Mouse (Mus musculus) CH12F3 (cell line): ENCODE data around the gene Plekhh2.

Experiments
- in situ Hi-C: fragments of 300-500 bp; cut with MboI; formaldehyde crosslinking; loops from 2 replicates; pipeline ENCODE4 v1.14.3; 2020; ENCODE audit warnings: low sequenced_read_pairs

The Plekhh2 gene

DNA sequence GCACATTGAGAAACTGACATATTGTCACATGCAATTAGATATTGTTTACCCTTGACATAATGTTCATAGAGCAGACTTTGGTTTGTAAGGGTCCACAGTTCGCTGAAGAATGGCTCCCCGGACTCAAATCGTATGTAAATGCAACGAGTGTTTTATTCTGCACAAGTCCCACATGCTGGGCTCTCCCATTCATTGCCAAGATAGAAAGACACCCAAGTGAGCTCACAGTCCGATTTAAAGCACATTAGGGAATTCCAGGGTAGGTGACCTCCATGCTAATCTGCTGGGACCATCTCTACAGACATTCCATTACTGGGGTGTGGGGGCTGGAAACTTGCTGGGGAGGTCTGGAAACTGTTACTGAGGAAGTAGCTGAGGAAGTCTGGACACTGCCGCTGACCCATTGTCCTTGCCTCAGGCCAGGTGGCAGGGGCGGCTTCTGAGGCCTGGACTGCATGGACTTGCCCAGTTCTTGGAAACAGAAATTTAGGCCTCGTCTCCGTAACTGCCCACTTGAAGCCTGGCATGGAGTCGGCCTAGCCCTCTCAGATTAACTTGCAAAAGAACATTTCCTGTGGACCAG, 128.2 kb downstream of the Plekhh2 start:
- in situ Hi-C loops, result no loop called here

DNA sequence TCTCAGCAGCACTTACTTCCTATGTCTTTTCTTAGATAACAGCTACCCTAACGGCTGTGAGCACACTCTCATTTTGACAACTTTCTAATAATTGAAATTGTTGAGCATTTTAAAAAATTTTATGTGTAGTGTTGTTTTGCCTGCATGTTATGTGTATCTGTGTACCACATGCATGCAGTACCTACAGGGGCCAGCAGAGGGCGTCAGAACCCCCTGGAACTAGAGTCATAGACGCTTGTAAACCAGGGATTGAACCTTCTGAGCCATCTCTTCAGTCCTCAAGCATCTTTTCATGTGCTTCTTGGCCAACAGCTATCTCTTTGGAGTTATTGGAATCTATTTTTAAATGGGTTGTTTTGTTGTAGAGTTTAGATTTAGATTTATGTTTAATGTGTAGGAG, 130.2 kb downstream of the Plekhh2 start:
- in situ Hi-C loops, result no loop called here

DNA sequence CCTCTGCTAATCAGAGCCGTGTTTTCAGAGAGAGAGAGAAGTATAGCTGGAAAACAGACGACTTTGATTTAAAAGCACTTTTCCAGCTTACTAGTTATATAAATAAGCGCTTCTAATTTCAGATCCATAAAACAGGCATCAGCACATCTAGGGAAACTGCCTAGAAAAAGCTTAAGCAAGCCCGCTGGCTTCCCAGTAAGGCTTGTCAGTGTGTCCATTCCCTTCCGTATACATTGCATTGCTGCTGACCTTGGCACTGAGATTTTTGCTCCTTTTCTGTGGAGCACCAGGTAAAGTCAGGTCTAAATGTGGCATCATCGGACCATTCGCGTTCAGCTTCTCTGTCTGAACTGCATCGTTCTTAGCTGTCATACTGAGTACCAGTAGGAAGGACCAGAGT, 130.6 kb downstream of the Plekhh2 start:
- in situ Hi-C loops, result no loop called here

DNA sequence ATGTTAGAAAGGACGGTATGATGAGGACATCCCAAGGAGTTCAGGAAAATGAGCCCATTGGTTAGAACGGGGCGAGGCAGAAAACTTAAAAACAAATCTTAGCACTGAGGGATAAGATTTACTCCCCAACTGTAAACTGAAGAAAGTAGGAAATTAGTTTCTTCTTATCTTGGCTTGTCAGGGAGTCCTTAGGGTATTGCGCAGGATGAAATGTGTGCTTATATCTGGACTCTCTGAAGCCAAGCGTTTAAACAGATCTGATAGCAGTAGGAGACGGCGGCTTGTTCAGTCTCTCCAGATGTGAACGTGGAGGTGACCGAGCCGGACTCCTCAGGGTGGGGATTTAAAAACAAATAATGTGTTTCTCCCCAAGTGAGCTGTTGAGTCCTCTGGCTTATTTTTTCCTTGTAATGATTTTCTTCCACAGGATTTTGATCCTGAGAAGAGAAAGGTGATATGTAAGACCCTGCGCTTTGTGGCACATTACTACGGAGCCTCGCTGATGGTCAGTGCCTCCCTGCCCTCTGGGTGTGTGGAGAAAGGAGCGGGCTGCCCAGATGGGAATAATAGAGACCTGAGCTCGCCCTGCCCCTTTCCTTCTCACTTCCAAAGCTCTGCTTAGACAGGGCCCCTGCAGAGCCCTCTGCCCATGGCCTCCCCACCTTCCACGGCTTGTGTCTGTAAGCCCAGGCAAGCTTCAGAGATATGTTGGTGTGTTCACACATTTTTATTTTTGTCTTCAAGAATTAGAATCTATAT, 132.8 kb downstream of the Plekhh2 start:
- in situ Hi-C loops, result no loop called here

DNA sequence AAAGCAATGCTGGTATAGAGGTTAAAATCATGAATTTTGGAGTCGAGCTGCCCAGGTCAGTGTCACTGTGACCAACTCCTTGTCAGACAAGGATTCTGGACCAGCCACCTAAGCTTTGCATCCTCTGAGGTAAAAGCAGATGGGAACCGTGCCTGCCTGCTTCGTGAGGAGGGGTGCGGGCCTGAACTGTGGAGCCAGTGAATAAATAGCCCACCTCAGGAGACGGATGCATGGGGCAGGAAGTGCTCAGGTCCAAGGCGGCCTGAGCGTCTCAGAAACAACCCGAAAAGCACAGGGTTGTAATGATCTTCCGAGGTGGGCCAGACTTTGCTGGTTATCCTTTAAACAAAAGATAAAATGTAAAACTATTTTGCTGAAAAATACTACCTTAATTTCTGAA, 133.4 kb downstream of the Plekhh2 start:
- in situ Hi-C loops, result no loop called here

DNA sequence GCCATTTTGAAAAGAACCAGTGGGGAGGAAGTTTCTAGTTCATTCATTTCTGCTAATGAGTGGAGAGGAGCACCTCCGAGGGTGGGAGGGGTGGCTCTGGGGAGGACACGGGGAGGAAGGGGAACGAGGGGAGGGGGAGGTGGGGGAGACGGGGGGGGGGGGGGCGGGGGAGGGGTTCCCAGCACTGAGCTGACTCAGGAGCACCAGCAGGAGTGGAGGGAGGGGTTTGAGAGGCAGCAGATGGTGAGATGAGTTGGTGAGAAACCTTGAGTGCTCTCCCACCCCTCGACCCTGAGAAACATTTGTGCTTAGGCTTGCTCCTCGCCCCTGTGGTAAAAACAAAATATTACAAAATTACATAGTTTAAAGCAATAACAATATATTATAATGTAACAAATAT, 134.2 kb downstream of the Plekhh2 start:
- in situ Hi-C loops, result no loop called here

DNA sequence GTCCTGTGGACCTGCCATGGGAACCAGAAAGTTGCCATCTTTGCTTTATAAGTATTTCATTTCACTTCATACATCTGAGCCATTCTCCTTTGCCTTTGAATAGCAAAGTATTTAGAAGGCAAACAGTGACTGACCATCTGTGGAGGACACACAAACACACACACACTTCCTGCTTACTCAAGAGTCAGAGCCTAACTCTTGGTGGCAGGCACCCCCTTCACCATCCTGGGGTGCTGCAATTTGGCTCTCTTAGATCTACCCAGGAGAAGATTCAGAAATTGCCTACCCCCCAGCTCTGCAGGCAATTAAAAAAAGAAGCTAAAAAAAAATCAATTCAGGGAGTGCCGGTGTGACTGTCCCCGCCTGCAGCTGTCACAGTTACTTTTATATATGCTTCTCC, 134.8 kb downstream of the Plekhh2 start:
- in situ Hi-C loops, result no loop called here

DNA sequence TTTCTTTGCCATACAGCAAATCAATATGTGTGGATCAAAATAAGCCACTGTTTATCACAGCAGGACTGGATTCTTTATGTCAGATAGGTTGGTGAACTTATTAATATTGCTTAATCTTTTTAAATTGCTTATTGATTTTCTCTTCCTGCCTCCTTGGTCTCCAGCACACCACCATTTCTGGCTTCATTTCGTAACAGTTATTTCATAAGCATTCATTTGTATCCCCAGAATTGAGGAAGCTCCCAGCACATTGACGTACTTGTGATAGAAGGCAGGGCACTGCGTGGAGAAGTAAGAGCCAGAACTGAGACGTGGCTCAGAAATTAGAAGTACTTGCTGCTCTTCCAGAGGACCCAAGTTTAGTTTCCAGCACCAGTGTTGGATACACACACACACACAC, 135.9 kb downstream of the Plekhh2 start:
- in situ Hi-C loops, result no loop called here

DNA sequence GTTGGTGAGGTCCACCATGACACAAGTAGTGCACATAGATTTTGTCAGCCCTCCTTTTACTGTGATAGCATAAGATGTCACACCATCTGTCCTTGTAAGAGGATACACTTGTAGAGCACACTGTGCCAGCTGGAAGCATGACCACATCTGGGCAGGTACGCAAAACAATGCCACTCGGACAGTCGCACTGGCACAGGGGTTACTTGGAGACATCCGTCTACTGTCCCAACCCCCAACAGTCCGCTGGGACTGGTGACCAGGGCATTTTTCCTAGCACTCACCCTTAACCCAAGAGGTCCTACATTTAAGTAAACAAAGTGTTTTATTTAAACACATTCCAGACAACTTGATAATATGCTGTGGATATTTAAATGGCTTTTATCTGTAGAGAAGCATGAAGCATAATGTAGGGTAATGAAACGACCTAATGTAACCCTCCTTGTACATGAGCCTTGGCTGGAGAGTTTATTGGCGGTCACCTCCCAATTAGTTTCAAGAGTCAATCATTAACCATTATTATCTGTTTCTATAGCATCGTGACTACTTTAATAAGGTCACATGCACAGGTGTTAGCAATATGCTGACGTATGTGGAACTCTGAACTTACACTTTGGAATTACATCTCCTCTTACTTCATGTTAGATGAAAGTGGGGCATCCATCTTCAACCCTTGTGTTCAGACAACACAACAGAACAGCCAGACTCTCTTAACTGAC, 138.8 kb downstream of the Plekhh2 start:
- in situ Hi-C loops, result no loop called here

DNA sequence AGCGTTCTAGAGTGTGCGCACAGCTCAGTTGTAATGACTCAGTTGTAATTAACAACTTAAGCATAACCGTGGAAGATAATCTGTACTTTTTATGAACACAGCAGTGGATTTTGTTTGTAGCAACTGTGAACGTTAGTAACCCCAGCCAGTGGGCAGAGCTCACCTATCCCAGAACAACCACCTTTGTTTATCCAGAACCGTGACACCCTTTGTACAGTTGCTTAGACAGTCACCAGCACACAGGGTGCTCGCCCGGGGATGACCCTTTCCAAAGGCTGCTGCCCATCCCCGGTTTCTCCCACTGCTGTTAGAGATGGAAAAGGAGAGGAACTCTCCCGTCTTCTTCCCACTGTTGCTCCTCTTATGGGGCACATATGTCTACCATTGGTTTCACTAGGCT, 141.8 kb downstream of the Plekhh2 start:
- in situ Hi-C loops, result no loop called here

DNA sequence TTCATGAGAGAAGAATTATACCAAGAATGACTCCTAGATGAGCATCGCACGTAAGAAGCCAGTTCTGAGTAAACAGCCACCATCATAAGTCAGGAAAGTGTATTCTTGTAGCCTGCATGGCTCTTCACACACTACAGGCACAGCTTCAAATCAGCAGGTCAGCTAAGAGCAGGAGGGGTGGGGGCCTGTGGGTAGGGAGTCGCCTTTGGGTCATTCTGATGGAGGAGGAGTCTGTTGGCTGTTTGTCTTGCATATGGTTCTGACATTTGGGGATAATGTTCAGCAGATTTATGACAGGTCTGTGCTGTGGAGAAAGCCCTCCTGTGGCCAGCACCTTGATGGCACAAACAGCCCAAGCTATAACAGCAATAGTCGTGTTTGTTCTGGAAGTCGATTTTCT, 144.5 kb downstream of the Plekhh2 start:
- in situ Hi-C loops, result no loop called here

DNA sequence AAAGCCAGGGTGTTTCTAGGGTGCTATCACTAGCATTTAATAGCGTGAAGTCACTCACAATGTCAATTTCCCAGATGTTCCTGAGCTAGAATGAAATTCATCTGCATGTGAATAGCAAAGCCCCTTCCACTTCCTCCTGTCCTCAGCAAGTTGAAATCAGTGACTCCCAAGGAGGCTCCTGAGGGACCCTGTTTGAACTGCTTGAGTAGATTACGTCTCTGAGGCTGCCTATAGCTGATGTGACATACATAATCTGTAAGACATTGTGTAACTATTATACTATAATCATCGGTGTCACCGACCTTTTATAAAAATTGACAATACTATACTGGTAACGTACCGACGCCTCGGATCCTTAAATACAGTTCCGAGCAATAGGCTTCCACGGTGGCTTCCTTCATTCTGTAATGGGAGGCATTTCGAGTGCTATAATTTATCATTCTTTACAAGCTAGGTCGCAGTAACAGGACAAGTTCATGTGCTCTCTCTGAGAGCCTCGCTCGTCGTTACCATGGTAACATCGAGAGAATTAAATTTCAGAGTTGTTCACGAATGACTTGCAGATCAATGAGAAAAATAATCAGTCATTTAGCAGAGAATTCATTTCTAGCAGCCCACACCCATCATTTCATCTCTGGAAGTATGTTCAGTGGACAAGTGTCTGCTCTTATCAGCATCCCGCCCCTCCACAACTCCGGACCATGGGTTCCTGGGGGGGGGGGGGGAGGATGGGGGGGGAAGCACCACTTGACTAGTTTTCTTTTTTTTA, 145.1 kb downstream of the Plekhh2 start:
- in situ Hi-C loops, result no loop called here

DNA sequence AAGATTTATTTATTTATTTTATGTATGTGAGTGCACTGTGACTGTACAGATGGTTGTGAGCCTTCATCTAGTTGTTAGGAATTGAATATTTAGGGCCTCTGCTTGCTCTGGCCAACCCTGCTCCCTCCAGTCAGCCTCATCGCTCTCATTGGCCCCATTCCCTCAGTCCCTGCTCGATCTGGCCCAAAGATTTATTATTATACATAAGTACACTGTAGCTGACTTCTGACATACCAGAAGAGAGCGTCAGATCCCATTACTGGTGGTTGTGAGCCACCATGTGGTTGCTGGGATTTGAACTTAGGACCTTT, 145.7 kb downstream of the Plekhh2 start:
- in situ Hi-C loops, result no loop called here

DNA sequence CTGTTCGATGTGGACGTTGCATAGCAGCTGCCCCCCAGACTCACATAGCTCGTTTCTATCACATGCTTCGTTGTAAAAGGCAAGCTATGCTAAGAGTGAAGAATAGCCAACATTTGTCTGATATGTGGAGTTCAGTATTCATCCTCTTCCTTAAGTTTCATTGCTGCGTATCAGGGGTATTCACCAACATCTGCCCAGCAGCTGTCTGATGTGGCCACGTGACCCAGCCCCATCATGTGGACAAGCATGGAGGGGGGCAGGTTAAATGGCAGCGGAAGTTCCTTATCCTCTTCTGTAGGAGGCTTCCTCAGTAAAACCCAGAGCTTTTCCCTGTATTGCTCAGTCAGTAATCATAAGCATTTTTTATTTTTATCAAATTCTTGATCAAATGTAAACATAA, 146.1 kb downstream of the Plekhh2 start:
- in situ Hi-C loops, result no loop called here

DNA sequence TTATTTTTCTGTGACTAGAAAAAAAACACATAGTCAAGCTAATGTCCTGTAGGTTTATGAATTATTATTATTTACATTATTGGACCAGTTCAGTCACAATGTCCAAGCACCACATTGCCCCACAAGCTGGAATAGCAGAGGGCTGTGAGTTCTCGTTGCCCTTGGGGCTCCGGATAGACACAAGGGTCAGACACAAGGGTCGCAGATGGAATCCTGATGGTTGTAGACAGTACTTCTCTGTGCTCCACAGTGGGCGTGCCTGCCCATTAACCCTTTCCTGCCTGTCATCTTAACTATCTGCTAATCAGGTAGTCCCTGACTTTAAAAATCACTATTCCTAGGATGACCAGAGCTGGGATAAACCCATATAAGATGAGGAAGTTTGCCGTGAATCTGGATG, 146.5 kb downstream of the Plekhh2 start:
- in situ Hi-C loops, result no loop called here

DNA sequence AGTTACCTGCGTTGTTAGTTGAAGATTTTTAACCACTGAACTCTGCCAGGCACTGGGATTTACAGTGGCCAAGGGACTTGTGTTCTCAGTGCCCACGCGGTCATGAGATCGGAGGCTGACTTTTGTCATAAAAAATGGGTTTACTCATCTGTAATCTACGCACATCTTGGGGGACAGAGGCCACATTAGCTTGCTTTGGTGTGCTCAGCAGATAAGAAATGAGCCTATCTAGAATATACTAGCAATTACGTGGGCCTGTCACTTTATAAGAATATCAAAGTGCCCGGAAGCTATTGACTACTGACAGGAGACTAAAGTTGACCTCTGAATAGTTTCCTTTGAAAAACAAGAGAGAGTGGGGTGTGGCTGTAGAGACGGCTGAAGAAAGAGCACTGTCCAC, 147.3 kb downstream of the Plekhh2 start:
- in situ Hi-C loops, result no loop called here

DNA sequence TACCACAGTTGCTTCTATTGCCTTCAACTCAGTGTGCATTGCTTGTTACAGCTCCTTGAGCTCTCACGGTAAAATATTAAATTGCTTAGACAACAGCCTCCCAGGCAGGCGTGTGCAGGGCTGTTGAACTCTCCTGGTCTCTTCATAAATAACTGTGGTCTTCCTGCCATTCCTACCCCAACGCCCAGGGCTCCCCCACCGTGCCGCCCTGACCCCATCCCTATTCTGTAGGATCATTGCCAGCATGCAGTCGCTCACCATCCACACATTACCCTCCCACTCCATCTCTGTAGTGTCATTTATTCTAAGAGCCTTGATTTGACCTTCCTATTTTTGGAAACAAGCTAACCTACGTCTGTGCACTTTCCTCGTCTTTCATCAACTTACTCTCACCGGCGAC, 153.4 kb downstream of the Plekhh2 start:
- in situ Hi-C loops, result no loop called here

DNA sequence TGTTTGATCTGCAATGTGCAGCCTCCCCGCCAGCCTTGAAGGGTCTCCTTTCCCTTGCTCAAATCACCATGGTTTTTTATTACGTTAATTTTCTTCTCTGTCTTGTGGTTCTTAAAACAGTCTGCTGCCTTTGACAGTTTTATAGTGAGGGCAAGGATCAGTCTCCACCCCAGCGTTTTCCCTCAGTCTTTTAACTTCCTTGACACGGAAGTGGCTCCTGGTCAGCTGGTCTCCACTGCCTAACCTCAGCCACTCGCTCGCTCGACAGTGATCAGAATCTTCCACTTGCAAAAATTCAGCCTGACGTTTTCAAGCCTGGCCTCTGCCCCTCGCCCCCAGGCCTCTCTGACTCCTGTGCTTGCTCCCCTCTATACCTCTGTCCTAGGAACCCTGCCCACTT, 154.0 kb downstream of the Plekhh2 start:
- in situ Hi-C loops, result no loop called here

DNA sequence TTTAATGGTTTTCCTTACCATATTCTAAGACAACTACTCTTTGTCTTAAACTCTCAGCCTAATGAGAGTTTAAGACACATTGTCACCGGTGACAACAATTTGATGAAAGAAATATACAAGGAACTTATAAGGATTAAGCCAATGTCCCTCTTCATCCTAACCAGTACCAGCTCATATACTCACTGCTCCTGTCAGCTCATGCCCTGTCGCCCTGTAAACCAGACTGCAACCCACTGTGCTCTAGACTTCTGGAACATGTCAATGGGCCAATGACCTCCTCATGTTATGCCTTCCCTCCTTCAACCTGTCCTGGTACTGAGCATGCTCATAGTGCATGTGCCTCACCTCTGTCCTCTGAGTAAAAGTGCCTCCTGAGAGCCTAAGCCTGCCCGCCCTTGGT, 156.2 kb downstream of the Plekhh2 start:
- in situ Hi-C loops, result no loop called here
